Mouse (Mus musculus) forebrain, embryonic 14.5 days (tissue): ENCODE data around the gene Galnt9. TPM values are rescaled to one million over a fixed set of nuclear protein-coding genes. Genes with fewer than 3 reads are reported as not detected.

Source experiments
- ATAC-seq: fragments of 200-750 bp; cut with Nextera tagmentation; 2 replicates; pipeline ENCODE4 v1.8.0; 2017; ENCODE audit warnings: mild to moderate bottlenecking, moderate library complexity
- DNase-seq: peaks from one replicate; pipeline ENCODE4 v3.0.0-alpha.2; 2015; ENCODE audit warnings: low spot score
- H3K27ac ChIP-seq: fragments of 300-500 bp; sonication (generic); 2 replicates; pipeline ENCODE4 v1.5.1; 2014; ENCODE audit warnings: low read depth, mild to moderate bottlenecking, control low read depth, low read length, moderate library complexity
- H3K27me3 ChIP-seq: fragments of 300-500 bp; sonication (generic); replicated peaks from 2 replicates; pipeline ENCODE4 v1.6.1; 2014; ENCODE audit warnings: low read length, control low read depth, mixed read lengths; ENCODE audit not compliant: control insufficient read depth, insufficient read depth
- H3K36me3 ChIP-seq: fragments of 300-500 bp; sonication (generic); 2 replicates; pipeline ENCODE4 v1.6.1; 2014; ENCODE audit warnings: low read length, control low read depth; ENCODE audit not compliant: control insufficient read depth, insufficient read depth
- H3K4me1 ChIP-seq: fragments of 300-500 bp; sonication (generic); 2 replicates; pipeline ENCODE4 v1.6.1; 2014; ENCODE audit warnings: antibody characterized with exemption, low read length, control low read depth; ENCODE audit not compliant: control insufficient read depth, insufficient read depth
- H3K4me2 ChIP-seq: fragments of 300-500 bp; sonication (generic); 2 replicates; pipeline ENCODE4 v1.6.1; 2014; ENCODE audit warnings: mild to moderate bottlenecking, control low read depth, low read length
- H3K4me3 ChIP-seq: fragments of 300-500 bp; sonication (generic); 2 replicates; pipeline ENCODE4 v1.5.1; 2014; ENCODE audit warnings: low read depth, low read length, control low read depth
- H3K9ac ChIP-seq: fragments of 300-500 bp; sonication (generic); 2 replicates; pipeline ENCODE4 v1.6.1; 2014; ENCODE audit warnings: mild to moderate bottlenecking, low read length, control low read depth, moderate library complexity
- H3K9me3 ChIP-seq: fragments of 300-500 bp; sonication (generic); replicated peaks from 2 replicates; pipeline ENCODE4 v1.6.1; 2016; ENCODE audit warnings: low read length, control low read depth, mixed read lengths; ENCODE audit not compliant: control insufficient read depth
- WGBS: fragments of 180-500 bp; shearing (Covaris S2); extraction: QIAGEN DNeasy Blood & Tissue Kit; methylation state at CpG from one replicate; pipeline ENCODE4 v1.1.7; 2014; 5-methylcytosine and 5-hydroxymethylcytosine counted together
- polyA plus RNA-seq: library from polyadenylated mRNA; unstranded; fragments of >200 nt; fragmentation: Nextera tagmentation; extraction: Ambion mirVana; gene quantifications from 2 replicates; pipeline ENCODE4 v1.2.1, GENCODE M21; 2014

The Galnt9 gene
- polyA plus RNA-seq, 1 experiment from 2014 or later: 12.1 TPM

- H3K27ac ChIP-seq: no peak overlapping the region
- H3K9ac ChIP-seq: no peak overlapping the region
Observed at GRCm38 (mm10) chr5:110545311-110545710, 1.2 kb downstream of the Galnt9 start.

DNA sequence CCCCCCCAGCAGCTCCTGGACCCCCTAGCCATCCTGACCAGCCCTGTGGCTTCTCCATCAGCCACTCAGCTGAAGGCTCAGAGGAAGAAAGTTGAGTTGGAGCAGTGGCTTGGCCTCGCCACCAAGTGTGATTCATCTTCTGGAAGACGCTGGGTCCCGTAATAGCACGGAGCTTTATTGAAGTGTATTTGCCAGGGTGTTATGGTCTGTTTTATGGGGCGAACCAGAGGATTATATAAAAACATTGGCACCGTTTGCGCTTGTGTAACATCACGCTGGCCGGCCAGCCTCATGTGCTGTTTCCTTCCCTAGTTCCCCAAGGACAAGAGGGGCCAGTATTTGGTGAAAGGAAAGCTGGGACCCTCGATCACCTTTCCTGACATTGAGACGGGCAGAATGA lies 2.0 kb downstream of the Galnt9 start:
- WGBS: 84% methylated on average over 11 of the region's 11 CpGs
- Histone ChIP-seq H3K27ac (no peak overlapping the region), H3K9ac (no peak overlapping the region), H3K27me3 (peaks cover 35% of the 10 kb centered on the region), H3K4me3 (no peak overlapping the region), H3K4me2 (no peak overlapping the region), H3K9me3 (no peaks in the 10 kb centered on the region), H3K36me3 (no peaks in the 10 kb centered on the region), H3K4me1 (no peaks in the 10 kb centered on the region)
- ATAC-seq (no peak), DNase-seq (no peak)

More at GRCm38 (mm10) chr5:110545311-110545710, 1.2 kb downstream of the Galnt9 start:
- H3K4me3 ChIP-seq: peak overlapping the region; percentile 44
- H3K9me3 ChIP-seq: no peaks in the 10 kb centered on the region
- DNase-seq (no peak), ATAC-seq (no peak)
- no peaks in the 10 kb centered on the region for H3K36me3 ChIP-seq
- H3K27me3 ChIP-seq: peaks cover 35% of the 10 kb centered on the region
- H3K4me1 ChIP-seq: no peaks in the 10 kb centered on the region
- WGBS: 79% methylated on average over 7 of the region's 7 CpGs
- H3K4me2 ChIP-seq: peak overlapping the region; percentile 60

DNA sequence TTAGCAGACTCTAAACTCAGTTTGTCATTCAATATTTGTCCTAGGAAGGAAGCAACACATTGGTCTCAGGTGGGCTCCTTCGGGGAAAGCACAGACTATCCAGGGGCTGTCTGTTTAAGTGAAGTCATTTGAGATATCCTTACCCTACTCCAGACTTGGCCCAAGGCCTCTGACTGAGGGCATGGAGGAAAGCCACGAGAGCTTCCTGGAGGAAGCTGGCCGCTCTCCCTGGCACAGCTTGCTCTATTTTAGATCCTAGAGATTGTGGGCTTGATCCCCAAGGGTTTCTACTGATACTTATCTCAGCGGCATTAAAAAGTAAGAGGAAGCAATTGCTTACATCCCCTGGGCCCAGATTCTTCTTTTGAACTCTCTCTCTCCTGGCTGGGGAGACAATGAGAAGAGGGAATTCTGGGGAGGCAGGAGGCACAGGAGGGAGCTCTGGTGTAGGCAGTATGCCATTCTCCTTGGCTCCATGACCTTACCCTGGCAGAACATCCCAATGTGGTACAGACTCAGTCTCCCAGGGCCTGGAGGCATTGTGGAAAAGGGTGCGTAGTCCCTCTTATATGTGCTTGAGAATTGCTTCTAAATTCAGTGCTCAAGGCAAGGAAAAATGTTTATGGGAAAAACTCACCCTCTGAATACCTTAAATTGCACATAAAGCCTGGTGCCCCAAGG lies 2.7 kb downstream of the Galnt9 start:
- H3K27me3 ChIP-seq: peaks cover 35% of the 10 kb centered on the region
- ATAC-seq (no peak), DNase-seq (no peak)
- H3K36me3 ChIP-seq: no peaks in the 10 kb centered on the region
- no peak overlapping the region for H3K4me2 ChIP-seq
- H3K4me1 ChIP-seq: no peaks in the 10 kb centered on the region
- no peak overlapping the region for H3K9ac ChIP-seq
- H3K9me3 ChIP-seq: no peaks in the 10 kb centered on the region
- H3K4me3 ChIP-seq: no peak overlapping the region
- H3K27ac ChIP-seq: no peak overlapping the region
- WGBS: 80% methylated on average over 5 of the region's 5 CpGs

GRCm38 (mm10) chr5:110548446-110548845 lies 4.3 kb downstream of the Galnt9 start:
- H3K4me3 ChIP-seq: no peak overlapping the region
- no peak overlapping the region for H3K4me2 ChIP-seq
- H3K9ac ChIP-seq: no peak overlapping the region
- peak; percentile 6 for DNase-seq
- no peak for ATAC-seq
- WGBS: 47% methylated on average over 7 of the region's 7 CpGs
- H3K27ac ChIP-seq: no peak overlapping the region
- H3K4me1 ChIP-seq: no peaks in the 10 kb centered on the region
- no peaks in the 10 kb centered on the region for H3K9me3 ChIP-seq
- H3K27me3 ChIP-seq: peaks cover 29% of the 10 kb centered on the region
- H3K36me3 ChIP-seq: no peaks in the 10 kb centered on the region

GRCm38 (mm10) chr5:110550189-110550588 lies 6.0 kb downstream of the Galnt9 start:
- no peak overlapping the region for H3K9ac ChIP-seq
- H3K4me2 ChIP-seq: no peak overlapping the region
- no peaks in the 10 kb centered on the region for H3K9me3 ChIP-seq
- no peak for ATAC-seq
- H3K36me3 ChIP-seq: no peaks in the 10 kb centered on the region
- no peak for DNase-seq
- peaks cover 11% of the 10 kb centered on the region for H3K27me3 ChIP-seq
- H3K4me3 ChIP-seq: no peak overlapping the region
- H3K4me1 ChIP-seq: no peaks in the 10 kb centered on the region
- H3K27ac ChIP-seq: no peak overlapping the region
- 73% methylated on average over 2 of the region's 2 CpGs for WGBS

- Histone ChIP-seq H3K4me2 (no peak overlapping the region), H3K9me3 (no peaks in the 10 kb centered on the region), H3K4me1 (no peaks in the 10 kb centered on the region), H3K27me3 (peaks cover 5% of the 10 kb centered on the region), H3K4me3 (no peak overlapping the region), H3K36me3 (no peaks in the 10 kb centered on the region), H3K27ac (no peak overlapping the region), H3K9ac (no peak overlapping the region)
- ATAC-seq (no peak), DNase-seq (no peak)
- 31% methylated on average over 4 of the region's 4 CpGs for WGBS
Observed at GRCm38 (mm10) chr5:110550841-110551240, 6.7 kb downstream of the Galnt9 start.

DNA sequence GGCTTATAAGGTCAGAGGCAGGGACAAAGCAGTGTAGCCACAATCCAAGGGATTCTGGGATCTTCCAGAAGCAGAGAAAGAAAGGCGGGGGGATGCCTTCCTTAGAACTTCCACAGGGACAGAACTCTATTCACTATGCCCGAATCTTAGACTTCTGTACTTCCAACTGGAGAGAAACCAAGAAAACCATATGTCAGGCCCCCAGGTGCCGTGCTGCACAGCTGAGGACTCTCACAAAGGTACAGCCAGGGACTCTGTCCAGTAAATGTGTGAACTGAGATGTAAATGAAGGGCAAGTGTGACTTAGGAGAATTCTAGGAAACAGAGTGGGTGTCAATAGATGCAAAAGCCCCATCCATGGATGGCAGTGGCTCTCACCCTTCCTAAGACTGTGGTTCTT lies 7.8 kb downstream of the Galnt9 start:
- Histone ChIP-seq H3K27ac (no peak overlapping the region), H3K9ac (no peak overlapping the region), H3K27me3 (no peaks in the 10 kb centered on the region), H3K4me2 (no peak overlapping the region), H3K4me1 (no peaks in the 10 kb centered on the region), H3K36me3 (no peaks in the 10 kb centered on the region), H3K9me3 (no peaks in the 10 kb centered on the region), H3K4me3 (no peak overlapping the region)
- DNase-seq (no peak), ATAC-seq (no peak)
- WGBS: 69% methylated on average over 3 of the region's 3 CpGs

- Histone ChIP-seq H3K27me3 (no peaks in the 10 kb centered on the region), H3K4me3 (no peak overlapping the region), H3K4me2 (no peak overlapping the region), H3K4me1 (no peaks in the 10 kb centered on the region), H3K36me3 (no peaks in the 10 kb centered on the region), H3K9me3 (no peaks in the 10 kb centered on the region), H3K27ac (no peak overlapping the region), H3K9ac (no peak overlapping the region)
- WGBS: 75% methylated on average over 4 of the region's 4 CpGs
- ATAC-seq: no peak
- no peak for DNase-seq
Observed at GRCm38 (mm10) chr5:110553315-110553714, 9.2 kb downstream of the Galnt9 start.

DNA sequence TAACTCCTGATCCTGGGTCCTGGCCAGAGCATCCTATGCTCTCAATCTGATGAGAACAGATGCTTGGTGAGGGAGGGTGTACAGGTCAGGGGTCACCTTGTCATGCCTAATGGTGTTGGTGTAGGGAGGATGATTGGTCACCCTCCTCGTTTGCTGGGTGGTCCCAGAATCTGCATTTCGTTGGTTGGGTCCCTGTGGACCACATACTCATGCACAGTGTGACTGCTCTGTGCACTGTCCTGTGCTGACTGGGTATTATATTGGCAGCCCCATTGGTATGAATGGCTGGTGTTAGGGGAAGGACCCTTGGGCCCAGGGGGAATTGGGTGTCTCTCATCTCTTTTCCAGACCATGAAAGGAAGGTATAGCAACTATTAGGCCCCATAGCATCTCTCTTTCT lies 11.0 kb downstream of the Galnt9 start:
- H3K4me1 ChIP-seq: no peaks in the 10 kb centered on the region
- WGBS: 54% methylated on average over 2 of the region's 2 CpGs

More for the DNA sequence above, 11.0 kb downstream of the Galnt9 start:
- H3K27me3 ChIP-seq: no peaks in the 10 kb centered on the region
- no peak overlapping the region for H3K9ac ChIP-seq
- H3K9me3 ChIP-seq: no peaks in the 10 kb centered on the region
- ATAC-seq (no peak), DNase-seq (no peak)
- H3K4me3 ChIP-seq: no peak overlapping the region
- H3K36me3 ChIP-seq: no peaks in the 10 kb centered on the region
- H3K27ac ChIP-seq: no peak overlapping the region
- no peak overlapping the region for H3K4me2 ChIP-seq
